Mouse (Mus musculus) liver, postnatal 0 days (tissue): Measurements from ENCODE around the gene Gpcpd1.

ENCODE experiments used
- CTCF ChIP-seq: sonication (generic); IDR thresholded peaks from 2 replicates; pipeline ENCODE4 v1.5.1; 2016; ENCODE audit warnings: antibody characterized with exemption, low read depth
- EP300 ChIP-seq: IDR thresholded peaks from 2 replicates; pipeline ENCODE4 v1.6.1; 2016; ENCODE audit warnings: antibody characterized with exemption, low read depth, mild to moderate bottlenecking

DNA sequence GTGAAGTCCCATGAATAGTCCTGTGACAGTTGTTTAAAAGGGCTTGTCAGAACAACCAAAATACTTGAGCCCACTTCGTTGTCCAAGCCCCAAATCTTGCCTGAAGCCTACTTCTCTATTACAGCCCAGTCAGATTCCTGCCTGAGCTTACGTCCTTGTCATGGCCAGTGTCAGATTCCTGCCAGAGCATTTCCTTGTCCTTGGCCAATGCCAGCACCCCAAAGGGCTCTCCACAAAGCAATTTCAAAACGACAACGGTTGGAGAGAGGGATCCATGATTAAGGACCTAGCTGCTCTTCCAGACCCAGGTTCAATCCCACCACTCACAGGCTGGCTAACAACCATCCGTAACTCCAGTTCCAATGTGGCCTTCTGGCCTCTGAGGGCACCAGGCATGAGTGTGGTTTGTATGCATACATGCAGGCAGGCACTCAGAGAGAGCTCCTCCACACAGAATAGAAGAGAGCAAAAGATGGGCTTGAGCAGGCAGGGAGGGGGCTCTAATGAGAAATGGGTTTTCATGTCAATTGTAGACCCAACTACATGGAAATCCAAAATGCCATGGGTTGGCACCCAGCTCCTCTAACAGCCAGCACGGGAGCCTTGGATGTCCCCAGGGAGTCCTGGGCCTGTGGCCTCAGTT, 70.2 kb downstream of the Gpcpd1 start:
- TF ChIP-seq CTCF = no peak
- no peak for TF ChIP-seq EP300
